ENCODE assay signal across 8 mouse cellular contexts in genomic region chr9:48898551-48898950, GRCm38 (mm10). TPM values are rescaled to one million over a fixed set of nuclear protein-coding genes. Genes with fewer than 3 reads are reported as not detected.
A peak's percentile ranks its signal among the peaks of the same experiment; 100 is the strongest.
DNase-seq lines count a peak whose midpoint lies in the region; ATAC-seq and TF ChIP-seq lines count a peak whose summit lies in the region.
"Had no signal": no experiment of that assay in that cellular context is flagged by ENCODE, and none has a peak within 500 bp of the region (broad histone marks: within the 10 kb centered on the region; RNA-seq: fewer than 3 reads in every experiment).

No protein-coding gene starts in this region.

- H3ac ChIP-seq in myocyte (ENCODE audit: control insufficient read depth, insufficient read length), result no peak overlapping the region

- no peaks in the 10 kb centered on the region for H3K9me3 ChIP-seq in liver, embryonic 11.5 days (ENCODE audit: control insufficient read depth, low read length)
- H3K9me3 ChIP-seq: heart, embryonic 15.5 days had no signal

- H3K4me3 ChIP-seq in liver, embryonic 11.5 days (ENCODE audit: low read depth, low read length), result no peak overlapping the region
- no peak overlapping the region for H3K4me3 ChIP-seq in myocyte
- H3K4me3 ChIP-seq: heart, embryonic 15.5 days had no signal

- WGBS in liver, embryonic 11.5 days, result 24% methylated on average over 8 of the region's 8 CpGs

- H3K36me3 ChIP-seq in liver, embryonic 11.5 days (ENCODE audit: control insufficient read depth, insufficient read depth, low read length), result no peaks in the 10 kb centered on the region
- no peaks in the 10 kb centered on the region for H3K36me3 ChIP-seq in myocyte (ENCODE audit: control insufficient read depth, insufficient read depth)
- H3K36me3 ChIP-seq: heart, embryonic 15.5 days had no signal

- H3K4me2 ChIP-seq in liver, embryonic 11.5 days, result no peak overlapping the region
- H3K4me2 ChIP-seq in myocyte (ENCODE audit: low read depth), result no peak overlapping the region
- H3K4me2 ChIP-seq: heart, embryonic 15.5 days had no signal

- H3K27ac ChIP-seq in liver, embryonic 11.5 days (ENCODE audit: low read depth, low read length), result no peak overlapping the region
- H3K27ac ChIP-seq: heart, embryonic 15.5 days had no signal

- no peak for TF ChIP-seq POLR2A in myocyte (IDR thresholded peaks at IDR 0.05; ENCODE audit: insufficient read length, low read depth)

- peaks cover 5% of the 10 kb centered on the region for H3K27me3 ChIP-seq in liver, embryonic 11.5 days (replicated peaks; ENCODE audit: control insufficient read depth, insufficient read depth, low read length)
- H3K27me3 ChIP-seq in myocyte (ENCODE audit: control insufficient read depth, insufficient read depth, insufficient read length), result no peaks in the 10 kb centered on the region

- DNase-seq in liver, result peak; percentile 21
- DNase-seq in liver, embryonic 11.5 days (ENCODE audit: low spot score), result no peak
- peak; percentile 74 for DNase-seq in NIH3T3 (ENCODE audit: low read depth)
- DNase-seq in embryo, embryonic 10 days (ENCODE audit: low spot score), result peak; percentile 83
- no peak for DNase-seq in right cerebral cortex, postnatal 4 days
- no peak for DNase-seq in urinary bladder, postnatal 10 days (ENCODE audit: low spot score)

- H3K9ac ChIP-seq in liver, embryonic 11.5 days (ENCODE audit: low read depth, low read length), result no peak overlapping the region
- H3K9ac ChIP-seq: heart, embryonic 15.5 days had no signal

- H3K79me2 ChIP-seq in myocyte (ENCODE audit: control insufficient read depth, insufficient read depth), result no peaks in the 10 kb centered on the region

- H3K4me1 ChIP-seq in liver, embryonic 11.5 days (replicated peaks; ENCODE audit: control insufficient read depth, insufficient read depth, low read length), result no peaks in the 10 kb centered on the region
- H3K4me1 ChIP-seq: heart, embryonic 15.5 days had no signal

- no peak for ATAC-seq in liver, embryonic 11.5 days (replicated peaks; ENCODE audit: low FRiP score)

TF ChIP-seq in myocyte, 11 proteins besides CTCF, POLR2A, EP300 and RAD21:
- peak; percentile 60 for TF ChIP-seq REST (IDR thresholded peaks at IDR 0.05; ENCODE audit: insufficient read depth, insufficient read length)
- no peak for TF ChIP-seq MYOG (IDR thresholded peaks at IDR 0.05; ENCODE audit: control insufficient read depth in 1 of 3, insufficient read depth in 1 of 3, insufficient read length in 2 of 3, low read depth in 2 of 3)
- TF ChIP-seq POLR2AphosphoS2 (IDR thresholded peaks at IDR 0.05; ENCODE audit: insufficient read length, low read depth), result no peak
- no peak for TF ChIP-seq MAX (IDR thresholded peaks at IDR 0.05; ENCODE audit: low read depth)
- no peak for TF ChIP-seq USF1 (IDR thresholded peaks at IDR 0.05; ENCODE audit: low read depth)
- no peak for TF ChIP-seq E2F4 (IDR thresholded peaks at IDR 0.05; ENCODE audit: insufficient read depth)
- no peak for TF ChIP-seq MYOD1 (IDR thresholded peaks at IDR 0.05; ENCODE audit: control insufficient read depth in 1 of 3, insufficient read length in 2 of 3, low read depth in 2 of 3)

RNA-seq across cellular contexts. Expression of gene Htr3a, which starts 12.3 kb away (rescaled TPM):
- polyA plus RNA-seq in liver, embryonic 11.5 days (2014; fragmentation: Nextera tagmentation; extraction: Ambion mirVana), result not detected in 2 replicates
- not detected for polyA plus RNA-seq in myocyte (2012; fragmentation: generic; extraction: Trizol)

Comparison
In these comparisons a context has a peak if more than half of its experiments do, and no peak if none do; other contexts are left out.
1. DNase-seq: peak in liver (single experiment), NIH3T3 (single experiment) and embryo, embryonic 10 days (single experiment); none in liver, embryonic 11.5 days (single experiment), right cerebral cortex, postnatal 4 days (single experiment) and urinary bladder, postnatal 10 days (single experiment).